Mouse (Mus musculus) midbrain, embryonic 14.5 days (tissue): ENCODE measurements at regions not wholly inside any gene's neighbourhood (a gene's known extent, or its start where the extent isn't known, plus 50 kb on each side); places are given as distances from the start of the nearest gene placed in this dataset.

Experiments
- ATAC-seq: fragments of 200-750 bp; cut with Nextera tagmentation; 2 replicates; pipeline ENCODE4 v1.8.0; 2017; ENCODE audit warnings: moderate number of reproducible peaks, moderate library complexity; ENCODE audit not compliant: low FRiP score, low TSS enrichment
- DNase-seq: peaks from one replicate; pipeline ENCODE4 v3.0.0-alpha.2; 2015
- H3K27ac ChIP-seq: fragments of 300-500 bp; sonication (generic); replicated peaks from 2 replicates; pipeline ENCODE4 v1.5.1; 2014; ENCODE audit warnings: mild to moderate bottlenecking, low read depth, low read length, moderate library complexity
- H3K27me3 ChIP-seq: fragments of 300-500 bp; sonication (generic); 2 replicates; pipeline ENCODE4 v1.6.1; 2014; ENCODE audit warnings: low read length, control low read depth, mixed read lengths; ENCODE audit not compliant: control insufficient read depth, insufficient read depth
- H3K36me3 ChIP-seq: fragments of 300-500 bp; sonication (generic); 2 replicates; pipeline ENCODE4 v1.6.1; 2014; ENCODE audit warnings: low read length, control low read depth; ENCODE audit not compliant: control insufficient read depth, insufficient read depth
- H3K4me1 ChIP-seq: fragments of 300-500 bp; sonication (generic); 2 replicates; pipeline ENCODE4 v1.6.1; 2014; ENCODE audit warnings: mild to moderate bottlenecking, antibody characterized with exemption, low read length, control low read depth; ENCODE audit not compliant: control insufficient read depth, insufficient read depth
- H3K4me2 ChIP-seq: fragments of 300-500 bp; sonication (generic); 2 replicates; pipeline ENCODE4 v1.6.1; 2014; ENCODE audit warnings: mild to moderate bottlenecking, low read length, moderate library complexity
- H3K4me3 ChIP-seq: fragments of 300-500 bp; sonication (generic); replicated peaks from 2 replicates; pipeline ENCODE4 v1.5.1; 2014; ENCODE audit warnings: low read depth, low read length
- H3K9ac ChIP-seq: fragments of 300-500 bp; sonication (generic); replicated peaks from 2 replicates; pipeline ENCODE4 v1.6.1; 2014; ENCODE audit warnings: mild to moderate bottlenecking, low read length, moderate library complexity
- H3K9me3 ChIP-seq: fragments of 300-500 bp; sonication (generic); 2 replicates; pipeline ENCODE4 v1.6.1; 2016; ENCODE audit warnings: low read length, control low read depth, mixed read lengths; ENCODE audit not compliant: control insufficient read depth
- WGBS: fragments of 180-500 bp; shearing (Covaris S2); extraction: QIAGEN DNeasy Blood & Tissue Kit; methylation state at CpG from one replicate; pipeline ENCODE4 v1.1.7; 2014; 5-methylcytosine and 5-hydroxymethylcytosine counted together

DNA sequence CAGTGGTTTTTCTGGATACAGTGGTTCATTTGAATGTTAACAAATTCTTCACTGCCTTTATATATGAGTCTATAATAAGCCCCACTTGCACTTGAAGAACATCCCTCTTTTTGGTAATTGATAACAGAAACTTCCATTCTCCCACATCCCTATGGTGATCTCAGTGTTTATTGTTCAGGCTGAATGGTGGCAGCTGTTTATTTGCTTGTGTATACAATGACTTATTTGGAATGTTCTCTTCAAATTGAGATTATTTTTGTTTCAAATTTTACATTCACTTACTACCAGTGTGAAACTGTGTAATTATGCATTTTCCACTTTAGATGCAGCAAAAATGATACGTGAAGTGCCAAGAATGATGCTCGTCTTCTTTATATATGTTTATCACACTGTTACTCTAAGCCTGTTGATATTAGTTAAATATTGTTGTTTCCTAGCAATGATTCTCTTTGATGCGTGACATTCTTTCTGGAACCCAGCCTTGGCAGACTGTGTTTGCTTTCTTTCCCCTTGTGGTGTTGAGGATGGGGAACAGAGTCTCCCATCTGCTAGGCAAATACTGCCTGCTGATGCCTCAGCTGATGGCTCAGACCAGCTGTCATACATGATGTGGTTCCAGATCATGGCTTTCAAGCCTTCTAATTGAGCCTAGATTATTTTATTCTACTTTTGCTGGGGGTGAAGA is 389.1 kb downstream of the Cd109 start:
- H3K4me3 ChIP-seq = no peak overlapping the region
- no peaks in the 10 kb centered on the region for H3K4me1 ChIP-seq
- H3K27me3 ChIP-seq = no peaks in the 10 kb centered on the region
- DNase-seq (no peak), ATAC-seq (no peak)
- H3K36me3 ChIP-seq = no peaks in the 10 kb centered on the region
- no peak overlapping the region for H3K4me2 ChIP-seq
- 87% methylated on average over 3 of the region's 3 CpGs for WGBS
- no peaks in the 10 kb centered on the region for H3K9me3 ChIP-seq
- no peak overlapping the region for H3K9ac ChIP-seq
- H3K27ac ChIP-seq = no peak overlapping the region

DNA sequence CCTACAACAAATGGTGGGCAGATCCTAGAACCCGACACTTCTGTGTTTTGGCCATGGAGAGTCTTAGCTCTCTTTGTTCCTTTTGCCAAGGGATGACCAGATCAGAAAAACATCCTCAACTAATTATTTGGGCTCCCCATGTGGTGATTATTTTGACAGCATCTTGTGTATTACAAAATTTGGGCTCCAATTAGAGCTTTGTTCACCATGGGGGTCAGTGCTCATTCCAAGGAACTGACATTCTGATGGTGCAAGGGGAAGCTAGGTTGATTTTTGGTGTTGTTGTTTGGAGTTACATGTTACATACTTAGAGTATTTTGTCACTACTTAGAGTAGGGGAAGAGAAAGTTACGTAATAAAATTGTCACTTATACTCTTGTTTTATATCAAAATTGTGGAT is 406.9 kb downstream of the Cd109 start:
- Histone ChIP-seq H3K36me3 (no peaks in the 10 kb centered on the region), H3K4me2 (no peak overlapping the region), H3K27me3 (no peaks in the 10 kb centered on the region), H3K9me3 (no peaks in the 10 kb centered on the region), H3K4me3 (no peak overlapping the region), H3K27ac (no peak overlapping the region), H3K9ac (no peak overlapping the region), H3K4me1 (no peaks in the 10 kb centered on the region)
- ATAC-seq = no peak
- no peak for DNase-seq
- 92% methylated on average over 2 of the region's 2 CpGs for WGBS

- DNase-seq (no peak), ATAC-seq (no peak)
- Histone ChIP-seq H3K27ac (no peak overlapping the region), H3K4me2 (no peak overlapping the region), H3K36me3 (no peaks in the 10 kb centered on the region), H3K9me3 (no peaks in the 10 kb centered on the region), H3K4me3 (no peak overlapping the region), H3K9ac (no peak overlapping the region), H3K27me3 (no peaks in the 10 kb centered on the region), H3K4me1 (no peaks in the 10 kb centered on the region)
- WGBS = 94% methylated on average over 6 of the region's 6 CpGs
Measured at GRCm38 (mm10) chr9:79028234-79028633, 412.9 kb downstream of the Cd109 start.

- whole genome bisulfite sequencing = 89% methylated on average over 9 of the region's 9 CpGs
- ATAC-seq (no peak), DNase-seq (no peak)
- Histone ChIP-seq H3K4me1 (no peaks in the 10 kb centered on the region), H3K4me3 (no peak overlapping the region), H3K36me3 (no peaks in the 10 kb centered on the region), H3K27ac (no peak overlapping the region), H3K27me3 (no peaks in the 10 kb centered on the region), H3K9me3 (no peaks in the 10 kb centered on the region), H3K9ac (no peak overlapping the region), H3K4me2 (no peak overlapping the region)
Measured at GRCm38 (mm10) chr9:79029456-79029855, 414.1 kb downstream of the Cd109 start.

- Histone ChIP-seq H3K27me3 (no peaks in the 10 kb centered on the region), H3K9ac (no peak overlapping the region), H3K27ac (no peak overlapping the region), H3K4me1 (no peaks in the 10 kb centered on the region), H3K9me3 (no peaks in the 10 kb centered on the region), H3K4me3 (no peak overlapping the region), H3K4me2 (no peak overlapping the region), H3K36me3 (no peaks in the 10 kb centered on the region)
- 83% methylated on average over 2 of the region's 2 CpGs for WGBS
- DNase-seq (no peak), ATAC-seq (no peak)
Measured at GRCm38 (mm10) chr9:79035677-79036076, 420.3 kb downstream of the Cd109 start.

DNA sequence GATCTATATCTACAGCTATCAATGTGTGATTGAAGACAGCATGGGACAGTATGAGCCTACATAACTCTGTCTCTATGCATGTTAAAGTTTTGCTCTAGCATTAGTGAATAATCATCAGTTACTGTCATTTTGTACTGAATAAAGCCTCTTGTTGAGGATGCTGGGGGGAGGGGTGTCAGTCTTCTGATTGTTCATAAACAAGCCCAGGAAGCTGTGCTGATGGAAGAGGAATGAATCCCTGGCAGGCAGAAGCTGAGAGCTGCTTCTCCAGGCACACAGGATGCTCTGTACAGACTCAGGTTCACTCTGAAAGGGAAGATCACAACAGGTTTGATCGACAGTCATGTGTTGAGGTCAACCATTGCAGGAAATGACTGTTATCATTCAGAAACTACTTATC is 421.7 kb downstream of the Cd109 start:
- Histone ChIP-seq H3K27ac (no peak overlapping the region), H3K36me3 (no peaks in the 10 kb centered on the region), H3K9ac (no peak overlapping the region), H3K4me2 (no peak overlapping the region), H3K4me1 (no peaks in the 10 kb centered on the region), H3K4me3 (no peak overlapping the region), H3K9me3 (no peaks in the 10 kb centered on the region), H3K27me3 (no peaks in the 10 kb centered on the region)
- ATAC-seq (no peak), DNase-seq (no peak)
- WGBS = 88% methylated on average over 1 of the region's 1 CpGs

GRCm38 (mm10) chr9:79038971-79039370 is 423.6 kb downstream of the Cd109 start:
- DNase-seq (no peak), ATAC-seq (no peak)
- Histone ChIP-seq H3K4me2 (no peak overlapping the region), H3K27ac (no peak overlapping the region), H3K4me3 (no peak overlapping the region), H3K9me3 (no peaks in the 10 kb centered on the region), H3K27me3 (no peaks in the 10 kb centered on the region), H3K36me3 (no peaks in the 10 kb centered on the region), H3K4me1 (no peaks in the 10 kb centered on the region), H3K9ac (no peak overlapping the region)
- 89% methylated on average over 4 of the region's 4 CpGs for WGBS

DNA sequence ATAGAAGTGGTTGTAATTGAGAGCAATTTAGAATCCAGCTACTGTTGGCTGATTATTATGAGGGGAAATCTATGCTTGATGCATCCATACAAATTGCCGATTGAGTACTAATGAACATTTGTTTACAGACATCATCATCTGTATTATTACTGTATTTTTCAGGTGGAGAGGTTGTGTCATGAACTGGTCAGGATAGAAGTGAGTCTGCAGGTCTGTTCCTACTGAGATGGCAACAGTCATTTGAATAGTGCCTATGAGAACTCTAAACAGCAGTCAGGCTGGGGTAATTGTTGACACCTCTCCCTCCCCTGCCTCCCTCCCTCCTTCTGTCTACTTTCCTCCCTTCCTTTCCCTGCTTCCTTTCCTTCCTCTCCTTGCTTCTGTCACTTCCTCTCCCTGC is 429.0 kb downstream of the Cd109 start:
- DNase-seq (no peak), ATAC-seq (no peak)
- Histone ChIP-seq H3K36me3 (no peaks in the 10 kb centered on the region), H3K4me1 (no peaks in the 10 kb centered on the region), H3K4me2 (no peak overlapping the region), H3K9ac (no peak overlapping the region), H3K9me3 (no peaks in the 10 kb centered on the region), H3K4me3 (no peak overlapping the region), H3K27ac (no peak overlapping the region), H3K27me3 (no peaks in the 10 kb centered on the region)
- 97% methylated on average over 1 of the region's 1 CpGs for WGBS

DNA sequence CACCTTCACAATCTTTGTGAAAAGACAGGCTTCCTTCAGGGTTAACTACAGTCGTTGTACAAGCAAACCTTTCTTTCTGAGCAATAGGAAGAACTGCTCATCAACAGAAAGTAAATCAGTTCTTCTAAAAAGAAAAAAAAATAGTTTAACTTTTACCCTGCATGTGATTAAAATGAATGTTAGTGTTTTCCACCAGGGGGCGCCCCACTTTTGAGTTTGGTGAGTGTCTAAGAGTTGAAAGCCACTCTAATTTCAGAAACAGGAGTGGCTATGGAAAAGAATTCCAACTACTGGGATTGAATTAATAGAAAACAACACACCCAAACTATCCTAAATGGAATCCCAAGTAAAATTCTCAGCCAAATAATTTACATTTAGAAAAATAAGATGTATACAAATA is 430.0 kb downstream of the Cd109 start:
- DNase-seq (peak; percentile 67), ATAC-seq (no peak)
- H3K27me3 ChIP-seq = no peaks in the 10 kb centered on the region
- H3K4me1 ChIP-seq = no peaks in the 10 kb centered on the region
- H3K9ac ChIP-seq = no peak overlapping the region
- no peak overlapping the region for H3K4me2 ChIP-seq
- 17% methylated on average over 2 of the region's 2 CpGs for WGBS
- H3K36me3 ChIP-seq = no peaks in the 10 kb centered on the region
- H3K4me3 ChIP-seq = no peak overlapping the region
- H3K9me3 ChIP-seq = no peaks in the 10 kb centered on the region
- no peak overlapping the region for H3K27ac ChIP-seq
